Mouse (Mus musculus): ENCODE data around the gene Prm1. TPM values are rescaled to one million over a fixed set of nuclear protein-coding genes. Genes with fewer than 3 reads are reported as not detected.
"Not testable (repeated sequence)": the region's sequence is repeated elsewhere in the genome, so short reads cannot be mapped to it uniquely, and the experiment has no call there.

Prm1 gene
- polyA plus RNA-seq, 1 experiment from 2014 or later = not detected

- no peak for DNase-seq (ENCODE audit: low spot score)
- 73% methylated on average over 4 of the region's 4 CpGs for WGBS
Measured at GRCm38 (mm10) chr16:10813726-10814125, 8.1 kb upstream of the Prm1 start.

GRCm38 (mm10) chr16:10812865-10813371 is 7.3 kb upstream of the Prm1 start, which contains the start of gene Gm11172:
Gene Gm11172, plus strand, starts transcription at chr16:10812915.
- WGBS = 89% methylated on average over 2 of the region's 2 CpGs
- Histone ChIP-seq H3K9me3 (replicated peaks; ENCODE audit: control insufficient read depth, low read length) (no peaks in the 10 kb centered on the region), H3K4me1 (ENCODE audit: control insufficient read depth, insufficient read depth, low read length) (no peaks in the 10 kb centered on the region), H3K27me3 (replicated peaks; ENCODE audit: control insufficient read depth, insufficient read depth, low read length) (no peaks in the 10 kb centered on the region), H3K27ac (ENCODE audit: low read depth, low read length) (no peak within 1 kb of the TSS), H3K4me3 (ENCODE audit: low read depth, low read length) (no peak within 1 kb of the TSS), H3K9ac (ENCODE audit: low read length) (no peak within 1 kb of the TSS), H3K4me2 (ENCODE audit: low read length) (no peak within 1 kb of the TSS), H3K36me3 (ENCODE audit: control insufficient read depth, insufficient read depth, low read length) (no peaks in the 10 kb centered on the region)
- no peak for ATAC-seq
- no peak for DNase-seq (ENCODE audit: low spot score)

More at GRCm38 (mm10) chr16:10813726-10814125, 8.1 kb upstream of the Prm1 start:
- no peak for ATAC-seq
- Histone ChIP-seq H3K27me3 (replicated peaks; ENCODE audit: control insufficient read depth, insufficient read depth, low read length) (no peaks in the 10 kb centered on the region), H3K27ac (ENCODE audit: low read depth, low read length) (no peak overlapping the region), H3K4me3 (ENCODE audit: low read depth, low read length) (no peak overlapping the region), H3K9me3 (replicated peaks; ENCODE audit: control insufficient read depth, low read length) (no peaks in the 10 kb centered on the region), H3K4me2 (ENCODE audit: low read length) (no peak overlapping the region), H3K36me3 (ENCODE audit: control insufficient read depth, insufficient read depth, low read length) (no peaks in the 10 kb centered on the region), H3K4me1 (ENCODE audit: control insufficient read depth, insufficient read depth, low read length) (no peaks in the 10 kb centered on the region), H3K9ac (ENCODE audit: low read length) (no peak overlapping the region)

GRCm38 (mm10) chr16:10810376-10810775 is 4.7 kb upstream of the Prm1 start:
- Histone ChIP-seq H3K36me3 (ENCODE audit: control insufficient read depth, insufficient read depth, low read length) (no peaks in the 10 kb centered on the region), H3K4me1 (ENCODE audit: control insufficient read depth, insufficient read depth, low read length) (no peaks in the 10 kb centered on the region), H3K9ac (ENCODE audit: low read length) (no peak overlapping the region), H3K4me2 (ENCODE audit: low read length) (no peak overlapping the region), H3K9me3 (replicated peaks; ENCODE audit: control insufficient read depth, low read length) (no peaks in the 10 kb centered on the region), H3K4me3 (ENCODE audit: low read depth, low read length) (no peak overlapping the region), H3K27ac (ENCODE audit: low read depth, low read length) (no peak overlapping the region), H3K27me3 (replicated peaks; ENCODE audit: control insufficient read depth, insufficient read depth, low read length) (no peaks in the 10 kb centered on the region)
- DNase-seq (ENCODE audit: low spot score) (no peak), ATAC-seq (no peak)
- 87% methylated on average over 1 of the region's 1 CpGs for WGBS

DNA sequence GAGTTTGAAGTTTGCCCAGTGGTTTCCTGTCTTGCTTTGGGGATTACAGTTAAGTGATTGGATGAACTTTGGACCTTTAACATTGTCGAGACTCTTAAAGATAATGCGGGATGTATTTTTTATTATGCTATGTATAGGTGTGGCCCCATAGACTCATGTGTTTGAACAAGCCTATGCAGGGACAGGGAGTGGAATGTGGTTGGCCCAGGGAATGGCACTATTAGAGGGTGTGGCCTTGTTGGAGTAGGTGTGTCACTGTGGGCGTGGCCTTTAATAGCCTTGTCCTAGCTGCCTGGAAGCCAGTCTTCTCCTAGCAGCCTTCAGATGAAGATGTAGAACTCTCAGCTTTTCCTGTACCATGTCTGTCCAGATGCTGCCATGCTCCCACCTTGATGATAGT is 3.2 kb downstream of the Prm1 start:
- not testable (repeated sequence) for H3K4me2 ChIP-seq (ENCODE audit: low read length); H3K9ac ChIP-seq (ENCODE audit: low read length); H3K4me3 ChIP-seq (ENCODE audit: low read depth, low read length); H3K27ac ChIP-seq (ENCODE audit: low read depth, low read length); H3K27me3 ChIP-seq (replicated peaks; ENCODE audit: control insufficient read depth, insufficient read depth, low read length); DNase-seq (ENCODE audit: low spot score); H3K36me3 ChIP-seq (ENCODE audit: control insufficient read depth, insufficient read depth, low read length); H3K9me3 ChIP-seq (replicated peaks; ENCODE audit: control insufficient read depth, low read length); H3K4me1 ChIP-seq (ENCODE audit: control insufficient read depth, insufficient read depth, low read length); ATAC-seq
- 92% methylated on average over 3 of the region's 3 CpGs for WGBS

GRCm38 (mm10) chr16:10796034-10796433 is 9.6 kb downstream of the Prm1 start, which contains the start of gene Prm2:
Gene Prm2, minus strand, starts transcription at chr16:10796134.
- H3K4me1 ChIP-seq (ENCODE audit: control insufficient read depth, insufficient read depth, low read length) = no peaks in the 10 kb centered on the region
- no peak for DNase-seq (ENCODE audit: low spot score)
- no peak within 1 kb of the TSS for H3K4me3 ChIP-seq (ENCODE audit: low read depth, low read length)
- no peak within 1 kb of the TSS for H3K9ac ChIP-seq (ENCODE audit: low read length)
- no peaks in the 10 kb centered on the region for H3K36me3 ChIP-seq (ENCODE audit: control insufficient read depth, insufficient read depth, low read length)
- WGBS = 80% methylated on average over 6 of the region's 6 CpGs
- no peak within 1 kb of the TSS for H3K27ac ChIP-seq (ENCODE audit: low read depth, low read length)
- 0 out of 2 replicates have a peak, but pooled peaks cover 2% of the 10 kb centered on the region for H3K27me3 ChIP-seq (replicated peaks; ENCODE audit: control insufficient read depth, insufficient read depth, low read length)
- no peak for ATAC-seq
- H3K9me3 ChIP-seq (replicated peaks; ENCODE audit: control insufficient read depth, low read length) = no peaks in the 10 kb centered on the region
- H3K4me2 ChIP-seq (ENCODE audit: low read length) = no peak within 1 kb of the TSS

GRCm38 (mm10) chr16:10790702-10791101 is 14.9 kb downstream of the Prm1 start, which contains the start of gene Prm3:
Gene Prm3, minus strand, starts transcription at chr16:10790914.
- no peaks in the 10 kb centered on the region for H3K9me3 ChIP-seq (replicated peaks; ENCODE audit: control insufficient read depth, low read length)
- no peaks in the 10 kb centered on the region for H3K4me1 ChIP-seq (ENCODE audit: control insufficient read depth, insufficient read depth, low read length)
- no peak within 1 kb of the TSS for H3K4me3 ChIP-seq (ENCODE audit: low read depth, low read length)
- DNase-seq (ENCODE audit: low spot score) (no peak), ATAC-seq (no peak)
- 71% methylated on average over 9 of the region's 9 CpGs for WGBS
- no peak within 1 kb of the TSS for H3K27ac ChIP-seq (ENCODE audit: low read depth, low read length)
- H3K9ac ChIP-seq (ENCODE audit: low read length) = no peak within 1 kb of the TSS
- H3K36me3 ChIP-seq (ENCODE audit: control insufficient read depth, insufficient read depth, low read length) = no peaks in the 10 kb centered on the region
- no peak within 1 kb of the TSS for H3K4me2 ChIP-seq (ENCODE audit: low read length)
- no peaks in the 10 kb centered on the region for H3K27me3 ChIP-seq (replicated peaks; ENCODE audit: control insufficient read depth, insufficient read depth, low read length)

GRCm38 (mm10) chr16:10788866-10789265 is 16.8 kb downstream of the Prm1 start:
- Histone ChIP-seq H3K4me1 (ENCODE audit: control insufficient read depth, insufficient read depth, low read length) (0 out of 2 replicates have a peak, but pooled peaks cover 3% of the 10 kb centered on the region), H3K4me2 (ENCODE audit: low read length) (no peak overlapping the region), H3K36me3 (ENCODE audit: control insufficient read depth, insufficient read depth, low read length) (no peaks in the 10 kb centered on the region), H3K9ac (ENCODE audit: low read length) (no peak overlapping the region), H3K27ac (ENCODE audit: low read depth, low read length) (no peak overlapping the region), H3K4me3 (ENCODE audit: low read depth, low read length) (no peak overlapping the region), H3K9me3 (replicated peaks; ENCODE audit: control insufficient read depth, low read length) (no peaks in the 10 kb centered on the region), H3K27me3 (replicated peaks; ENCODE audit: control insufficient read depth, insufficient read depth, low read length) (0 out of 2 replicates have a peak, but pooled peaks cover 7% of the 10 kb centered on the region)
- ATAC-seq (no peak), DNase-seq (ENCODE audit: low spot score) (no peak)
- WGBS = 50% methylated on average over 4 of the region's 4 CpGs

GRCm38 (mm10) chr16:10788271-10788670 is 17.4 kb downstream of the Prm1 start, which contains the start of gene Tnp2:
Gene Tnp2, minus strand, starts transcription at chr16:10788660.
- Histone ChIP-seq H3K4me1 (ENCODE audit: control insufficient read depth, insufficient read depth, low read length) (0 out of 2 replicates have a peak, but pooled peaks cover 3% of the 10 kb centered on the region), H3K4me2 (ENCODE audit: low read length) (no peak within 1 kb of the TSS), H3K27ac (ENCODE audit: low read depth, low read length) (no peak within 1 kb of the TSS), H3K9me3 (replicated peaks; ENCODE audit: control insufficient read depth, low read length) (no peaks in the 10 kb centered on the region), H3K36me3 (ENCODE audit: control insufficient read depth, insufficient read depth, low read length) (no peaks in the 10 kb centered on the region), H3K4me3 (ENCODE audit: low read depth, low read length) (no peak within 1 kb of the TSS), H3K27me3 (replicated peaks; ENCODE audit: control insufficient read depth, insufficient read depth, low read length) (0 out of 2 replicates have a peak, but pooled peaks cover 9% of the 10 kb centered on the region), H3K9ac (ENCODE audit: low read length) (no peak within 1 kb of the TSS)
- ATAC-seq (no peak), DNase-seq (ENCODE audit: low spot score) (no peak)
- 57% methylated on average over 16 of the region's 16 CpGs for WGBS

GRCm38 (mm10) chr16:10787548-10788058 is 18.0 kb downstream of the Prm1 start:
- no peak overlapping the region for H3K4me2 ChIP-seq (ENCODE audit: low read length)
- no peak for ATAC-seq
- no peak overlapping the region for H3K9ac ChIP-seq (ENCODE audit: low read length)
- no peaks in the 10 kb centered on the region for H3K9me3 ChIP-seq (replicated peaks; ENCODE audit: control insufficient read depth, low read length)
- no peaks in the 10 kb centered on the region for H3K36me3 ChIP-seq (ENCODE audit: control insufficient read depth, insufficient read depth, low read length)
- no peak overlapping the region for H3K27ac ChIP-seq (ENCODE audit: low read depth, low read length)
- DNase-seq (ENCODE audit: low spot score) = no peak
- 0 out of 2 replicates have a peak, but pooled peaks cover 3% of the 10 kb centered on the region for H3K4me1 ChIP-seq (ENCODE audit: control insufficient read depth, insufficient read depth, low read length)
- 88% methylated on average over 7 of the region's 7 CpGs for WGBS
- no peak overlapping the region for H3K4me3 ChIP-seq (ENCODE audit: low read depth, low read length)
- H3K27me3 ChIP-seq (replicated peaks; ENCODE audit: control insufficient read depth, insufficient read depth, low read length) = 0 out of 2 replicates have a peak, but pooled peaks cover 9% of the 10 kb centered on the region

All from forebrain, embryonic 14.5 days (tissue).